Mouse (Mus musculus) forebrain, embryonic 16.5 days (tissue): ENCODE results near the gene 6430548M08Rik. TPM values are rescaled to one million over a fixed set of nuclear protein-coding genes. Genes with fewer than 3 reads are reported as not detected.

Experiments used
- ATAC-seq: fragments of 200-750 bp; cut with Nextera tagmentation; 2 replicates; pipeline ENCODE4 v1.8.0; 2017; ENCODE audit warnings: mild to moderate bottlenecking, moderate library complexity
- H3K27ac ChIP-seq: fragments of 300-500 bp; sonication (generic); 2 replicates; pipeline ENCODE4 v1.5.1; 2014; ENCODE audit warnings: low read length, control low read depth
- H3K27me3 ChIP-seq: fragments of 300-500 bp; sonication (generic); replicated peaks from 2 replicates; pipeline ENCODE4 v1.6.1; 2014; ENCODE audit warnings: low read length; ENCODE audit not compliant: control insufficient read depth, insufficient read depth
- H3K36me3 ChIP-seq: fragments of 300-500 bp; sonication (generic); 2 replicates; pipeline ENCODE4 v1.6.1; 2014; ENCODE audit not compliant: control insufficient read depth, insufficient read depth
- H3K4me1 ChIP-seq: fragments of 300-500 bp; sonication (generic); replicated peaks from 2 replicates; pipeline ENCODE4 v1.6.1; 2014; ENCODE audit warnings: low read length; ENCODE audit not compliant: control insufficient read depth, insufficient read depth
- H3K4me2 ChIP-seq: fragments of 300-500 bp; sonication (generic); 2 replicates; pipeline ENCODE4 v1.6.1; 2014; ENCODE audit warnings: mild to moderate bottlenecking, low read length, control low read depth
- H3K4me3 ChIP-seq: fragments of 300-500 bp; sonication (generic); replicated peaks from 2 replicates; pipeline ENCODE4 v1.5.1; 2014; ENCODE audit warnings: mild to moderate bottlenecking, low read length, control low read depth
- H3K9ac ChIP-seq: fragments of 300-500 bp; sonication (generic); replicated peaks from 2 replicates; pipeline ENCODE4 v1.6.1; 2014; ENCODE audit warnings: low read depth, low read length, control low read depth
- H3K9me3 ChIP-seq: fragments of 300-500 bp; sonication (generic); 2 replicates; pipeline ENCODE4 v1.6.1; 2016; ENCODE audit warnings: low read length; ENCODE audit not compliant: control insufficient read depth
- WGBS: fragments of 180-500 bp; shearing (Covaris S2); extraction: QIAGEN DNeasy Blood & Tissue Kit; methylation state at CpG from one replicate; pipeline ENCODE4 v1.1.7; 2014; 5-methylcytosine and 5-hydroxymethylcytosine counted together
- polyA plus RNA-seq: library from polyadenylated mRNA; unstranded; fragments of >200 nt; fragmentation: Nextera tagmentation; extraction: Ambion mirVana; gene quantifications from 2 replicates; pipeline ENCODE4 v1.2.1, GENCODE M21; 2015

Gene 6430548M08Rik
- polyA plus RNA-seq, 1 experiment from 2014 or later, result 27.5 TPM

DNA sequence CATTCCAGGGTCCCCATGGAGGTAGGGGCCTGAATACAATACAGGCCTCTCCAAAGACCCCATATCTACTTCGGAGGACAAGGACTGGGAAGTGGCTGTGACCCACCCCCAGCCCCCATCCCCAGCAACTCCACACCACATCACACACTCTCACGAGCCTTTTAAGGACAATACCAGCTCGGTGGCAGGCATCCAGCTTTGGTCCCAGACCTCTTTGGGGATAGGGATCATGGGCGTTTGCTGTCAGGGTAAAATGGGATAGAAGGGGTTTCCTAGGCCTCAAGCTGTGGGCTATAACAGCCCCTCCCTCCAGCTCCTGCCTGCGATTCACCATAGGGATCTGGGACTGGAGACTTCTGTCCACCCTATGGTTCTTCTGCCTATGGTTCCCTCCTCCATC, 77.7 kb downstream of the 6430548M08Rik start:
- ATAC-seq, result 0 out of 2 replicates have a peak, but pooled peaks have one; percentile 12
- H3K4me3 ChIP-seq, result no peak overlapping the region
- no peaks in the 10 kb centered on the region for H3K9me3 ChIP-seq
- no peak overlapping the region for H3K27ac ChIP-seq
- H3K36me3 ChIP-seq, result no peaks in the 10 kb centered on the region
- no peaks in the 10 kb centered on the region for H3K27me3 ChIP-seq
- H3K4me1 ChIP-seq, result peaks cover 14% of the 10 kb centered on the region
- no peak overlapping the region for H3K4me2 ChIP-seq
- WGBS, result 44% methylated on average over 5 of the region's 5 CpGs
- no peak overlapping the region for H3K9ac ChIP-seq

DNA sequence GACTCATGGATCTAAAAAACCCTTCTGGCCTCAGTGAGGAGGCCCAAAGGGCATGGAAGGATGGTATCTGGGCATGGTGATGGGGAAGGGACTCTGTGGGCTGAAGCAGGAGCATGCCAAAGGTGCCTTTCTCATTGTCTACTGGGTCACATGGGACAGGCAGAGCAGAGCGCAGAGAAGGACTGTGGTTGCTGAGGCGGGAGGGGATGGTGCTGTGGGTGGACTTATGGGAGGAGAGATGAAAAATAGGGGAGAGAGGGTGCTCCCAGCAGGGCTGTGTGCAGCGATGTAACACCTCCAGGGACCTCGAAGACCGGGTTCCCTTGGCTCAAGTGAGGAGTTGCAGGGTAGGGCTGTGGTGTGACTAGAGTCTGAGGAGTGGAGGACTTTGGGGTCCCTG, 78.2 kb downstream of the 6430548M08Rik start:
- H3K4me1 ChIP-seq, result peaks cover 13% of the 10 kb centered on the region
- H3K9me3 ChIP-seq, result no peaks in the 10 kb centered on the region
- H3K27ac ChIP-seq, result no peak overlapping the region
- no peak overlapping the region for H3K9ac ChIP-seq
- no peak for ATAC-seq
- no peaks in the 10 kb centered on the region for H3K27me3 ChIP-seq
- H3K4me3 ChIP-seq, result no peak overlapping the region
- no peak overlapping the region for H3K4me2 ChIP-seq
- no peaks in the 10 kb centered on the region for H3K36me3 ChIP-seq
- WGBS, result 98% methylated on average over 5 of the region's 5 CpGs

DNA sequence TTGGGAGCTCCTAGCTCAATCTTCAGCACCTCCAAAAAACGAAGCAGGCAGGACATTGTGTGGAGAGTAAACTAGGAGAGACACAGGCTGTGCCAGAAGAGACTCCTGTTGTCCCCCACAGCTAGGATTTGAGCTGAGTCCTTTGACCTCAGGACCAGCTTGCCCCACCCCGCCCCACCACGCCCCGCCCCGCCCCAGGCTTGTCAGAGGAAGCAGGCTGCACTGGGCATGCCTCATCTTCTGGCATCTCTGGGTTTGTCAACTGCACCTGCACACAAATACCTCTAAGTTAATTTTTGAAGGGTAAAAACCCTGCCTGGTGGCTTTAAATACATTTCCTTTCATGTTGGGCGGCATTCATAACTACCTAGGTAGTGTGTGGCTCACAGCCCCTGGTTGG, 87.4 kb downstream of the 6430548M08Rik start:
- WGBS, result 87% methylated on average over 6 of the region's 6 CpGs
- no peak for ATAC-seq
- Histone ChIP-seq H3K27me3 (no peaks in the 10 kb centered on the region), H3K4me3 (no peak overlapping the region), H3K9me3 (no peaks in the 10 kb centered on the region), H3K4me1 (no peaks in the 10 kb centered on the region), H3K27ac (no peak overlapping the region), H3K9ac (no peak overlapping the region), H3K36me3 (no peaks in the 10 kb centered on the region), H3K4me2 (no peak overlapping the region)

DNA sequence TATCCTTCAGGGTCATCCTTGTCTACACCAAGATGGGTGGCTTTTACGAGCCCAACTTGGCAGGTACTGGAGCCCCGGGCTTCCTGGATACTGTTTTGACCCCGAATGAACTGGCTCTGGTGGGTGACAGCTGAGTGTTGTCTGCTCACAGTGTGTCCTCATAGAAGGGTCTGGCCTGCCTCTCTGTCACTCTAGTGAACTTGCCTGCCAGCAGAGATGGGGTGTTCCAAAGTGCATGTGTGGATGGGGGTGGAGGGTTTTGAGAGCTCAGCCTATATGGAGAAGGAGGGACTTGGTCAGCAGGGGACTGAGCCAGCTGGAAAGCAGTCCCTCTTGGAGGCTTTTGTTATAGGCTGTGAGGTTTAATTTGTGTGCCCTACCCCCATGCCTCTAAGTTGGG, 88.6 kb downstream of the 6430548M08Rik start:
- H3K27ac ChIP-seq, result no peak overlapping the region
- no peak overlapping the region for H3K4me2 ChIP-seq
- WGBS, result 70% methylated on average over 3 of the region's 3 CpGs
- H3K9ac ChIP-seq, result no peak overlapping the region
- ATAC-seq, result no peak
- no peaks in the 10 kb centered on the region for H3K9me3 ChIP-seq
- H3K27me3 ChIP-seq, result no peaks in the 10 kb centered on the region
- no peak overlapping the region for H3K4me3 ChIP-seq
- no peaks in the 10 kb centered on the region for H3K4me1 ChIP-seq
- H3K36me3 ChIP-seq, result no peaks in the 10 kb centered on the region

DNA sequence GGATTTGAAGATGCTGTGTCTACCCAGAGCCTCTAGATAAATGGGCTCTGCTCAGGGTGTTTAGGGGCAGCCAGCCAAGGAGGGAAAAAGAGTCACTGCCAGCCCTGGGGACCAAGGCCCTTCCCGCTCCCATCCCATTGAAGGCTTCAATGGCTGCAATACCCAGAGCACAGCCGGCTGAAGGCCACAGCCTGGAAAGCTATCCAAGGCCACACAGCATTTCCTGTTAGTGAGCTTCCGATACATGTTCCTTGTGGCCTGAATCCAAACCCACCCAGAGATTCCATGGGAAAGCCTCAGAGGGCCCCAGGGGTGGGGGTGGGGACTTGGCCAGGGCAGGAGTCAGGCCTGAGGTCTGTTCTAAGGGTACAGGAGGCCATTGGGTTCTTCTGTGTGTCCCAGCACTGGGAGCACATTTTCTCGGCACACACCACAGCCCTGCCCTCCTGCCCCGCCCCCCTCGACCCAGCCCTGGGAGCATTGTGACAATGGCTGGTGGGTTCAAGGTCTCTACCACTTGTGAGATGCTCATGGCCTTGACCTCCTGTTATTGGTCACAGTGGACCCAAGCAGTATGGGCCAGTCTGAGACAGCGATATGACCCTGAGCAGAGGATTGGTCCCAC, 90.9 kb downstream of the 6430548M08Rik start:
- Histone ChIP-seq H3K9ac (no peak overlapping the region), H3K27me3 (no peaks in the 10 kb centered on the region), H3K27ac (no peak overlapping the region), H3K4me2 (no peak overlapping the region), H3K36me3 (no peaks in the 10 kb centered on the region), H3K9me3 (no peaks in the 10 kb centered on the region), H3K4me3 (no peak overlapping the region), H3K4me1 (no peaks in the 10 kb centered on the region)
- 76% methylated on average over 7 of the region's 7 CpGs for WGBS
- ATAC-seq, result no peak

DNA sequence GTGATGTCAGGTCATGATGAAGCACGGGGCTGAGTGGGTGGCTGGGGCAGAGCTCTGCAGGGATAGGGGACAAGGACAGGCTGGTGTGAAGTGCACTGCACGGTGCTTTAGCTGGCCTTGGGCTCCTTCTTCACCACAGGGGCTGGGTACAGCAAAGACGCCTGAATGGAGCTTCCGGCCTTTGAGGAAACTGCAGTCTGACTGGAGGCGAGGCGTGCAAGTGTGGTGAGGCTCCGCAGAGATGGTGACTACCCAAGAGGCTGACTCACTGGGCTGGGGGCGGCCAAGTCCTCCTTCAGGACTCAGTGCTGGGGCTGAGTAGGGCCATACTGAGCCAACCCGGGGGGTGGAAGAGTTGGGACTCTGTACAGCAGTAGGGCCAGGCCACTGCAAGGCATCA, 92.0 kb downstream of the 6430548M08Rik start:
- Histone ChIP-seq H3K9me3 (no peaks in the 10 kb centered on the region), H3K36me3 (no peaks in the 10 kb centered on the region), H3K27ac (no peak overlapping the region), H3K4me3 (no peak overlapping the region), H3K9ac (no peak overlapping the region), H3K27me3 (no peaks in the 10 kb centered on the region), H3K4me2 (no peak overlapping the region), H3K4me1 (peaks cover 2% of the 10 kb centered on the region; the same call in 1 of the 2 replicates)
- WGBS, result 83% methylated on average over 9 of the region's 9 CpGs
- ATAC-seq, result no peak

DNA sequence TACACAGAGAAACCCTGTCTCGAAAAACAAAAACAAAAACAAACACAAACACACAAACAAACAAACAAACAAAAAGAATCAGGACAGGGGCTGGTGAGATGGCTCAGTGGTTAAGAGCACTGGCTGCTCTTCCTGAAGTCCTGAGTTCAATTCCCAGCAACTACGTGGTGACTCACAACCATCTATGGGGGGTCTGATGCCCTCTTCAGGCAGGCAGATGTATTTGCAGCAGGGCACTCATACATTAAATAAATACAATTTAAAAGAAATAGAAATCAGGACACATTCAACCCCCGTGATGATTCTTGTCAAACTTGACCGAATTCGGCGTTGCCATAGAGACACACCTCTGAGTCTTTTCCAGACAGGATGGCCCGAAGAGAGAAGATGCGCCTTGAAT, 93.4 kb downstream of the 6430548M08Rik start:
- H3K9me3 ChIP-seq, result no peaks in the 10 kb centered on the region
- H3K27ac ChIP-seq, result no peak overlapping the region
- H3K9ac ChIP-seq, result no peak overlapping the region
- no peak overlapping the region for H3K4me2 ChIP-seq
- WGBS, result 87% methylated on average over 8 of the region's 8 CpGs
- no peak overlapping the region for H3K4me3 ChIP-seq
- H3K36me3 ChIP-seq, result no peaks in the 10 kb centered on the region
- no peaks in the 10 kb centered on the region for H3K27me3 ChIP-seq
- no peak for ATAC-seq
- H3K4me1 ChIP-seq, result peaks cover 2% of the 10 kb centered on the region; the same call in 1 of the 2 replicates

DNA sequence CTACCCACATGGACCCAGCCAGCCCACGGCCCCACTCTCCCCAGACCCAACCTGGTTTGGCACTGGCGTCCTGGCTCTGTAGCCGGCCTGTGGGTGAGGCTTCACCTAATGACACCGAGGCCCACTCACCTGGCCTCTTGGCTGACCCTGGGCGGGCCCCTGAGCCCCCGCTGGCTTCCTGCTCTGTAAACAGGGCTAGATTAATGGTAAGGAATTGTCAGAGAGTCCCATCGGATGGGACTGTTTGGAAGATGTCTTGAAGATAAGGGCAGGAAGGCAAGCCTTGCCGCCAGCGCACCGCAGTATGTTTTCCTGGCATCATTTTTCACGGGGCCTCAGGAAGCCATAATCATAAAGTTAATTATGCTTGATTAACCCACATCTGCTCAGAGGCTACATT, 94.2 kb downstream of the 6430548M08Rik start:
- Histone ChIP-seq H3K27ac (no peak overlapping the region), H3K36me3 (no peaks in the 10 kb centered on the region), H3K9me3 (no peaks in the 10 kb centered on the region), H3K4me3 (no peak overlapping the region), H3K4me1 (peaks cover 2% of the 10 kb centered on the region; the same call in 1 of the 2 replicates), H3K9ac (no peak overlapping the region), H3K27me3 (no peaks in the 10 kb centered on the region), H3K4me2 (no peak overlapping the region)
- WGBS, result 72% methylated on average over 11 of the region's 11 CpGs
- no peak for ATAC-seq

DNA sequence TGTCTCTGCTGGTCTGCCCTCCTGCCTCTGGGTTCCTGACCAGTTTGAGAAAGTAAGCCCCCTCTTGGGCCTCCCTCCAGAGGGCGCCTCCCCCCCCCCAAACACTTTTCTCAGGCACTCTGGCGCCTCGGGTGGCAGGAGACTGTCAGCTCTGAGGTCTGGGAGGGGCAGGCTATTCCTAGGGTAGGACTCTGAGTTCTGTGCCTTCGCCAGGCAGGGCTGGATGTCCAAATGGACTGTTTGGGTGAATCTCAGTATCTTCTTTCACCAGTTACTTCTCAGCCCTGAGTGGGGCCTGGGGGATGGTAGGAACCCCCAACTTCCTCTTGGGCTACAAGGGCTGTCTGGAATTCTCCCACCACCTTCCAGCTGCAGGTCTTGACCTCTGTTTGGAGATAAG, 97.4 kb downstream of the 6430548M08Rik start:
- Histone ChIP-seq H3K4me2 (no peak overlapping the region), H3K36me3 (no peaks in the 10 kb centered on the region), H3K4me3 (no peak overlapping the region), H3K27ac (no peak overlapping the region), H3K4me1 (peaks cover 9% of the 10 kb centered on the region), H3K27me3 (no peaks in the 10 kb centered on the region), H3K9me3 (no peaks in the 10 kb centered on the region), H3K9ac (no peak overlapping the region)
- no peak for ATAC-seq
- WGBS, result 19% methylated on average over 4 of the region's 4 CpGs

DNA sequence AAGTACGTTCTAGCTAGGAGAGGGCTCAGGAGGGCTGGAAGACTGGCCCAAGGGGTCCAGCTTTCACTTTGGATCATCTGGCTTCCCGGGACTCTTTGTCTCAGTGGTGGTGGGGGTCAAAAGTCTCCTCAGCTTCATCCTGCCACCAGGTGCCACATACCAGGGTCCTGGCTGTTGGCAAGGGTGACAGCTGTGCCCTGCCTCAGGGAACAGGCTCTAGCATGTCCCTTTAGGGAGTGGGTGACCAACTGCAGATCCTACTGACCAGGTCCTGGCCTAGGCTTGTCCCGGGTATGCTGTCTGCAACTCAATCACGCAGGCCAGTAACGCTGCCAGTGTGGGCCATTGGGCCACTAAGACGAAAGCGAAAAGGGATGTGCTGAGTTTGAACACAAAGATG, 98.6 kb downstream of the 6430548M08Rik start:
- H3K4me1 ChIP-seq, result peaks cover 20% of the 10 kb centered on the region
- H3K27me3 ChIP-seq, result no peaks in the 10 kb centered on the region
- no peak overlapping the region for H3K27ac ChIP-seq
- H3K9me3 ChIP-seq, result no peaks in the 10 kb centered on the region
- no peaks in the 10 kb centered on the region for H3K36me3 ChIP-seq
- no peak overlapping the region for H3K4me2 ChIP-seq
- no peak overlapping the region for H3K4me3 ChIP-seq
- no peak for ATAC-seq
- WGBS, result 91% methylated on average over 7 of the region's 7 CpGs
- H3K9ac ChIP-seq, result no peak overlapping the region
